Mouse (Mus musculus) heart, adult 2 months (tissue): ENCODE results near the gene Ube2v1.

Source experiments
- CTCF ChIP-seq: fragments of 200-600 bp; IDR thresholded peaks from 2 replicates; pipeline ENCODE4 v1.8.1; 2022; ENCODE audit warnings: antibody characterized with exemption, mild to moderate bottlenecking, moderate library complexity
- POLR2A ChIP-seq: fragments of 200-500 bp; IDR thresholded peaks from 2 replicates; pipeline ENCODE4 v1.6.1; 2011; ENCODE audit warnings: mild to moderate bottlenecking, low read depth, low read length, control low read depth; ENCODE audit not compliant: insufficient read depth

DNA sequence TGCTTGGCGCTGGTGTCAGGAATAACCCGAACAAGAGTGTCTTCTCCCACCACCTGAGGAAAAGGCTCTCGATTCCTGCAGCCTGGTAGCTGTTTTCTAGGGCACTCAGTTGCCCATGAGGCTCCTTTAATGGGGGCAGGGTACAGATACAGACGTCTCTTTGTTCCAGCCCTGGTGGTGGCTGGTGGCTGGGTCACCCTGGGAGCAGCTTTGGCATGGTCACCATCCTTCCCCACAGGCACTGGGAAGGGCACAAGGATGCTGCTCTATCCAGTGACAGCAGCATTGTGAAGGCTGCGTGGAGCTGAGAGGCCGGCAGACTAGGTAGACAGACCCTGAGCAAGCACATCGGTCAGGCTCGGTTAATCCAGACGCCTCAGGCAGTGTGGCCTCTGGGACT lies 19.7 kb upstream of the Ube2v1 start:
- no peak for TF ChIP-seq POLR2A
- TF ChIP-seq CTCF: no peak
